Mouse (Mus musculus) E14TG2a.4 (cell line): ENCODE results near the gene Slco6d1.

Experiments used
- CTCF ChIP-seq: conservative IDR thresholded peaks from 2 replicates; pipeline ENCODE4 v1.5.1; 2014; ENCODE audit warnings: low read length
- NANOG ChIP-seq: IDR thresholded peaks from 2 replicates; pipeline ENCODE4 v1.6.1; 2014; ENCODE audit warnings: borderline replicate concordance, low read length, mixed read lengths
- POU5F1 ChIP-seq: IDR thresholded peaks from 2 replicates; pipeline ENCODE4 v1.6.1; 2014; ENCODE audit warnings: low read length, borderline replicate concordance

DNA sequence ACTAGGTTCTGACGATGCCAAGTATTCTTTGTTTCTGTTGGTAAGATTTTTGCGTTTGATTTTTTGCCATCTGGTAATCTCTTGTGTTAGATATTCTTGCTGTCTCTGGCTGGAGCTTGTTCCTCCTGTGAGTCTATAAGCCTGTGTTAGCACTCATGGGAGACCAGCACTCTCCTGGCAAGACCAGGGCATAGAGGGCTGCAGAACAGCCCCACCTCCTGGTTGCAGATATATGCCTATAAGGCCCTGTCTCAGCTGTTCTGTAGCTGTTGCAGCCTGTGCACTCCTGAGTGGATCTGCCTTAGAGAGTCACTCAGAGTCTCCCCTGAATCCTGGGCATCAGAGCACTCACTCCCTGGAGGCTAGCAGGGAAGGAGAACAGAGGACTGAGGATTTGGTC, 102.1 kb downstream of the Slco6d1 start:
- no peak for TF ChIP-seq CTCF
- no peak for TF ChIP-seq POU5F1
- no peak for TF ChIP-seq NANOG
